Mouse (Mus musculus): ENCODE data around the gene Larp6. TPM values are rescaled to one million over a fixed set of nuclear protein-coding genes. Genes with fewer than 3 reads are reported as not detected.
A peak's percentile ranks its signal among the peaks of the same experiment; 100 is the strongest.

Larp6 gene
- polyA plus RNA-seq, 1 experiment from 2014 or later: 1.1 TPM

DNA sequence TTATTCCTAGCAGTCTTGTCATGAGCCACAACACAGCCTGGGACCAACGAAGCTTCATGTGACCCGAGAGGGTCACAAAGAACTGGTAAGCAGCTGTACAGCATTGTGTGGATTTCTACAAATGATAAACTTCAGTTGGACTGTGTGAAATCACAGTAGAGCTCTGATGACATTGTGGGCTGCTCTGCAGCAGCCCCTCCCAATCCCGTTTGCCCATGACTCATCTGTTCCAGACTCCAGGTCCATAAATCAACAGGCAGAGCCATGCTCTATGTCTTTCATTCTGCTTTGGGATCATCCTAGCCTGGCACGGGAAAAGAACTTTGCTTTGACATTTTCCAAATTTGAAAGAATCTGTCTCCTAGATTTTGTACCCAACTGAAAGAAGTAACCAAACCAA lies 20.2 kb upstream of the Larp6 start:
- TF ChIP-seq CTCF (IDR thresholded peaks at IDR 0.05): no peak
- no peak for TF ChIP-seq EP300 (IDR thresholded peaks at IDR 0.05)
- no peaks in the 10 kb centered on the region; the same call in 1 of the 2 replicates for H3K27me3 ChIP-seq (replicated peaks; ENCODE audit: insufficient read depth, low read length)
- no peak overlapping the region for H3K27ac ChIP-seq (ENCODE audit: low read length)
- no peak overlapping the region for H3K4me2 ChIP-seq (replicated peaks; ENCODE audit: low read depth, low read length)
- no peaks in the 10 kb centered on the region for H3K36me3 ChIP-seq (ENCODE audit: insufficient read depth, low read length)
- H3K9ac ChIP-seq (replicated peaks; ENCODE audit: low read depth): no peak overlapping the region
- no peak overlapping the region for H3K4me3 ChIP-seq (ENCODE audit: low read depth, low read length)
- DNase-seq (ENCODE audit: low spot score) (peak; percentile 59), ATAC-seq (peak; percentile 34)
- no peaks in the 10 kb centered on the region for H3K4me1 ChIP-seq (ENCODE audit: insufficient read depth, low read depth, low read length)
- no peaks in the 10 kb centered on the region for H3K9me3 ChIP-seq (ENCODE audit: low read length)
- WGBS: 35% methylated on average over 4 of the region's 4 CpGs

DNA sequence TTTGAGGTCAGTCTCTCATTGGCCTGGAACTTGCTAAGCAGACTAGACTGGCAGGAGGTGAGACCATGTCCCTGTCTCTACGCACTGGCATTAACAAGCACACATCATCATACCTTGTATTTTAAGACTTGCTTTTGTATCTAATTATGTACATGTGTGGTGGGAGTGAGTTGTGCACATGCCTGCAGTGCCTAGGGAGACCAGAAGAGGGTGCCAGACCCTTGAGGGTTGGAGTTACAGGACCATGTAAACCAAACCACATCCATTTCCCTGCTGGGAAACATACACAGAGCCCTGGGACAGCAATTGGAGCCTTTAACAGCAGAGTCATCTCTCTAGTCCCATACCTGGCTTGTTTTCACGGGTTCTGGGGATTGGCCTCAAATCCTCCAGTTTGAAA lies 18.8 kb upstream of the Larp6 start:
- H3K36me3 ChIP-seq (ENCODE audit: insufficient read depth, low read length): no peaks in the 10 kb centered on the region
- H3K9ac ChIP-seq (replicated peaks; ENCODE audit: low read depth): no peak overlapping the region
- WGBS: 56% methylated on average over 2 of the region's 2 CpGs
- peak; percentile 59 for TF ChIP-seq CTCF (IDR thresholded peaks at IDR 0.05)
- TF ChIP-seq EP300 (IDR thresholded peaks at IDR 0.05): no peak
- ATAC-seq: no peak
- no peak overlapping the region for H3K4me2 ChIP-seq (replicated peaks; ENCODE audit: low read depth, low read length)
- no peaks in the 10 kb centered on the region for H3K4me1 ChIP-seq (ENCODE audit: insufficient read depth, low read depth, low read length)
- no peaks in the 10 kb centered on the region for H3K9me3 ChIP-seq (ENCODE audit: low read length)
- H3K27ac ChIP-seq (ENCODE audit: low read length): no peak overlapping the region
- no peaks in the 10 kb centered on the region; the same call in 1 of the 2 replicates for H3K27me3 ChIP-seq (replicated peaks; ENCODE audit: insufficient read depth, low read length)
- no peak overlapping the region for H3K4me3 ChIP-seq (ENCODE audit: low read depth, low read length)
- no peak for DNase-seq (ENCODE audit: low spot score)

DNA sequence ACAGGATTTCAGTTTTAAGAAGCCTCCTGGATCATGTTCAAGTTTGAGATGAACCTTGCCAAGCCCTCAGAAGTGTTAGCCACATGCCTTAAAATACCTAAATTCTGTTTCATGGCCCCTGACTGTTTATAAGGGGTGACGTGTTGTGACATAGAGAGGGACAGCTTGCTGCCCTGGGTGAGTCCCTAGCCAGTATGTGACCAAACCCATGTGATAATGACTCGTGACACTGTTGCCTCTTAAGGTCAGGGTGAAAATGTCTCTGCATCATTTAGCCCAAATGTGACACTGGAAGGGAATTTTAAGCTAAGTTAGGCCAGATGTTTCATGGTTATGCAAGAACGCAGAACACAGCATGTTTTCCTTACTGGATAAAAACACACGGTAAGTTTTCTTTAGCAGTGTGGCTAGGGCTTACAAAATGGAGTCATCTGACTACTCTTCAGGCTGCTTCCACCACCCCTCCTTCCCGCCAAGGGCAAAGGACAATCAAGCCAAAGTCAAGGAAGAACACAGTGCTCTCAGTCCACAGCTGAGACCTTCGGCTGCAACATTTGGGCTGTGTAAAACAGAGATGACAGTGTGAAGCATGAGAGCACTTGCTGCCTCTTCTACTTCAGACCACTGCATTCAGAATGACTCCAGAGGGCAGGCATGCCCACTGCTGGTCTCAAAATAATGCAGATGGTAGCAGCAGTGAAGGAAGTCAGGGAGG lies 16.4 kb upstream of the Larp6 start:
- WGBS: 50% methylated on average over 6 of the region's 6 CpGs
- H3K27ac ChIP-seq (ENCODE audit: low read length): no peak overlapping the region
- H3K27me3 ChIP-seq (replicated peaks; ENCODE audit: insufficient read depth, low read length): no peaks in the 10 kb centered on the region; the same call in 1 of the 2 replicates
- TF ChIP-seq CTCF (IDR thresholded peaks at IDR 0.05) (no peak), EP300 (IDR thresholded peaks at IDR 0.05) (no peak)
- no peaks in the 10 kb centered on the region for H3K36me3 ChIP-seq (ENCODE audit: insufficient read depth, low read length)
- no peak overlapping the region for H3K4me3 ChIP-seq (ENCODE audit: low read depth, low read length)
- peak; percentile 48 for ATAC-seq
- DNase-seq (ENCODE audit: low spot score): peak; percentile 55
- no peak overlapping the region for H3K4me2 ChIP-seq (replicated peaks; ENCODE audit: low read depth, low read length)
- no peak overlapping the region for H3K9ac ChIP-seq (replicated peaks; ENCODE audit: low read depth)
- H3K9me3 ChIP-seq (ENCODE audit: low read length): no peaks in the 10 kb centered on the region
- no peaks in the 10 kb centered on the region for H3K4me1 ChIP-seq (ENCODE audit: insufficient read depth, low read depth, low read length)

DNA sequence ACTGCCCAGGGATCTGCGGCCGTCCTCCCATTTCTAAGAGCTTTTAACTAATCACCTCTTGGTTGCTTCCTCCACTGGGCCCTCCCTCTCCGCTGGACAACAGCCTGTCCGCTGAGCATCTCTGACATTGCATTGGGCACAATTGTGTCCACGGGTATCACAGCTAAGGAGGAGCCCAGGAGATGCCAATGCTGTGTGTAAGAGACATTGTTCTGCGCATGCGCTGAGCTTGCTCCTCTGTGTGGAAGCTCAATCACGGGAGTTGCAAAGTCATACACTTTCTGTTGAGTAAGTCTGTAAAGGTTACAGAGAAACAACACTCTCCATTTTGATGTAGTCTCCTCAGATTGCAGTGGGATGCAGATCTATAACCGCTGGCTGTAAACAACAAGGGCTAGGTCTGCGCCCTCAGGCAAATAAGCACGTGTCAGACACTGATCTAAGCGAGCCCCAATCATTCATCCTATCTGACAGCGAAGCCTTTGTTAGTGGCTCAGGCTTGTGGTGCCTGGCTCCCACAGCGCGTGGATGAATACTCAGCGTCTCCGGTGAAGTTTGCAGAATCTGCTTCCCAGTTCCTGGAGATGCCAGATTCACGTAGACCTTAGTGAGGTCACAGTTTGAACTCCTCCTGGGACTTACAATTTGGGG lies 13.1 kb upstream of the Larp6 start:
- H3K27me3 ChIP-seq (replicated peaks; ENCODE audit: insufficient read depth, low read length): no peaks in the 10 kb centered on the region; the same call in 1 of the 2 replicates
- 51% methylated on average over 18 of the region's 18 CpGs for WGBS
- no peaks in the 10 kb centered on the region for H3K9me3 ChIP-seq (ENCODE audit: low read length)
- no peak overlapping the region for H3K9ac ChIP-seq (replicated peaks; ENCODE audit: low read depth)
- no peaks in the 10 kb centered on the region for H3K36me3 ChIP-seq (ENCODE audit: insufficient read depth, low read length)
- DNase-seq (ENCODE audit: low spot score): no peak
- no peak for TF ChIP-seq EP300 (IDR thresholded peaks at IDR 0.05)
- no peak overlapping the region for H3K4me2 ChIP-seq (replicated peaks; ENCODE audit: low read depth, low read length)
- ATAC-seq: no peak
- no peaks in the 10 kb centered on the region for H3K4me1 ChIP-seq (ENCODE audit: insufficient read depth, low read depth, low read length)
- no peak overlapping the region for H3K27ac ChIP-seq (ENCODE audit: low read length)
- no peak overlapping the region for H3K4me3 ChIP-seq (ENCODE audit: low read depth, low read length)

DNA sequence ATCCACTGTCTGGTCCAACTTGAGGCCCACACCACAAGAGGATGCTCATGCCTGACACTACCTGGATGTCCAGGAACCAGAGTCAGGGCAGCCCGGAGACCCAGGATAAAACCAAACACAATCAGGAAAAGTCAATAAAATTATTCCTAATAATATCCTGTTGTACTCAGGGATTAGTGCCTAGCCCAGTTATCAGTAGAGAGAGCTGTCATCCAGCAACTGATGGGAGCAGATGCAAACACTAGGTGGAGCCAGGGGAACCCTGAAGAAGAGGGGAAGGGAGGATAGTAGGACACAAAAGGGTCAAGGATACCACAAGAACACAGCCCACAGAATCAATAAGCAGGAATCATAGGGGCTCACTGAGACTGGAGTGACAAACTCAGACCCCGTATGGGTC lies 5.2 kb upstream of the Larp6 start:
- Histone ChIP-seq H3K9ac (replicated peaks; ENCODE audit: low read depth) (no peak overlapping the region), H3K27me3 (replicated peaks; ENCODE audit: insufficient read depth, low read length) (no peaks in the 10 kb centered on the region), H3K4me3 (ENCODE audit: low read depth, low read length) (no peak overlapping the region), H3K4me1 (ENCODE audit: insufficient read depth, low read depth, low read length) (no peaks in the 10 kb centered on the region), H3K27ac (ENCODE audit: low read length) (no peak overlapping the region), H3K36me3 (ENCODE audit: insufficient read depth, low read length) (no peaks in the 10 kb centered on the region), H3K4me2 (replicated peaks; ENCODE audit: low read depth, low read length) (no peak overlapping the region), H3K9me3 (ENCODE audit: low read length) (no peaks in the 10 kb centered on the region)
- ATAC-seq (no peak), DNase-seq (ENCODE audit: low spot score) (no peak)
- TF ChIP-seq CTCF (IDR thresholded peaks at IDR 0.05) (peak; percentile 18; the same call in 1 of the 2 replicates), EP300 (IDR thresholded peaks at IDR 0.05) (no peak)
- WGBS: 85% methylated on average over 2 of the region's 2 CpGs

- WGBS: 78% methylated on average over 5 of the region's 5 CpGs
- Histone ChIP-seq H3K36me3 (ENCODE audit: insufficient read depth, low read length) (no peaks in the 10 kb centered on the region), H3K4me2 (replicated peaks; ENCODE audit: low read depth, low read length) (no peak overlapping the region), H3K27me3 (replicated peaks; ENCODE audit: insufficient read depth, low read length) (no peaks in the 10 kb centered on the region), H3K4me3 (ENCODE audit: low read depth, low read length) (no peak overlapping the region), H3K4me1 (ENCODE audit: insufficient read depth, low read depth, low read length) (no peaks in the 10 kb centered on the region), H3K9ac (replicated peaks; ENCODE audit: low read depth) (no peak overlapping the region), H3K9me3 (ENCODE audit: low read length) (no peaks in the 10 kb centered on the region), H3K27ac (ENCODE audit: low read length) (no peak overlapping the region)
- TF ChIP-seq EP300 (IDR thresholded peaks at IDR 0.05): no peak
- TF ChIP-seq CTCF (IDR thresholded peaks at IDR 0.05): no peak
- ATAC-seq: no peak
- no peak for DNase-seq (ENCODE audit: low spot score)
These were observed 4.2 kb upstream of the Larp6 start for GRCm38 (mm10) chr9:60708606-60709005.

Data from lung, postnatal 0 days (tissue).